9 mouse cellular contexts compared by ENCODE assay signal in genomic region chr2:61492043-61492743, GRCm38 (mm10).
DNase-seq lines count a peak whose midpoint lies in the region; ATAC-seq and TF ChIP-seq lines count a peak whose summit lies in the region.
"Had no signal": no experiment of that assay in that cellular context is flagged by ENCODE, and none has a peak within 500 bp of the region (broad histone marks: within the 10 kb centered on the region; RNA-seq: fewer than 3 reads in every experiment).

No protein-coding gene starts in this region.

- TF ChIP-seq POLR2A in liver, adult 2 months (IDR thresholded peaks at IDR 0.05; ENCODE audit: extremely low read depth, insufficient read depth, low read length): no peak
- no peak for TF ChIP-seq POLR2A in spleen, adult 2 months (IDR thresholded peaks at IDR 0.05; ENCODE audit: low read depth, low read length)

- H3K4me2 ChIP-seq in hindbrain, embryonic 13.5 days: no peak overlapping the region
- H3K4me2 ChIP-seq in hindbrain, embryonic 14.5 days (replicated peaks): no peak overlapping the region

- H3K27ac ChIP-seq in hindbrain, embryonic 13.5 days: no peak overlapping the region
- H3K27ac ChIP-seq in hindbrain, embryonic 14.5 days: no peak overlapping the region
- H3K27ac ChIP-seq in liver, adult 2 months (replicated peaks; ENCODE audit: insufficient read depth, low read depth, low read length): no peak overlapping the region
- no peak overlapping the region for H3K27ac ChIP-seq in spleen, adult 2 months (ENCODE audit: insufficient read depth, low read length)

- H3K9me3 ChIP-seq in hindbrain, embryonic 13.5 days: no peaks in the 10 kb centered on the region
- no peaks in the 10 kb centered on the region for H3K9me3 ChIP-seq in hindbrain, embryonic 14.5 days (ENCODE audit: control insufficient read depth, low read length)

- H3K27me3 ChIP-seq in hindbrain, embryonic 13.5 days: no peaks in the 10 kb centered on the region
- no peaks in the 10 kb centered on the region for H3K27me3 ChIP-seq in hindbrain, embryonic 14.5 days (ENCODE audit: control insufficient read depth, insufficient read depth, low read length)
- H3K27me3 ChIP-seq in liver, adult 2 months (ENCODE audit: control insufficient read depth, insufficient read depth, low read length): no peaks in the 10 kb centered on the region
- no peaks in the 10 kb centered on the region for H3K27me3 ChIP-seq in spleen, adult 2 months (ENCODE audit: control insufficient read depth, insufficient read depth, low read length)

- H3K9ac ChIP-seq in hindbrain, embryonic 13.5 days: no peak overlapping the region
- no peak overlapping the region for H3K9ac ChIP-seq in hindbrain, embryonic 14.5 days
- H3K9ac ChIP-seq in liver, adult 2 months (ENCODE audit: low read depth, low read length): no peak overlapping the region

- no peak overlapping the region for H3K4me3 ChIP-seq in hindbrain, embryonic 13.5 days
- no peak overlapping the region for H3K4me3 ChIP-seq in hindbrain, embryonic 14.5 days (replicated peaks; ENCODE audit: low read length)
- H3K4me3 ChIP-seq in liver, adult 2 months (ENCODE audit: insufficient read depth, low read depth, low read length): no peak overlapping the region
- no peak overlapping the region for H3K4me3 ChIP-seq in spleen, adult 2 months (ENCODE audit: extremely low read depth, insufficient read depth, insufficient read length)
- H3K4me3 ChIP-seq: myocyte had no signal

- H3K4me1 ChIP-seq in hindbrain, embryonic 13.5 days (replicated peaks): peaks cover 8% of the 10 kb centered on the region
- H3K4me1 ChIP-seq in hindbrain, embryonic 14.5 days (replicated peaks; ENCODE audit: control insufficient read depth, insufficient read depth, low read length): no peaks in the 10 kb centered on the region
- no peaks in the 10 kb centered on the region for H3K4me1 ChIP-seq in liver, adult 2 months (ENCODE audit: control insufficient read depth, insufficient read depth, low read length)
- H3K4me1 ChIP-seq in spleen, adult 2 months (ENCODE audit: control insufficient read depth, insufficient read depth, insufficient read length): no peaks in the 10 kb centered on the region; the same call in 1 of the 2 replicates

- no peaks in the 10 kb centered on the region for H3K79me2 ChIP-seq in liver, adult 2 months (ENCODE audit: control insufficient read depth, insufficient read depth, low read length)

- ATAC-seq in hindbrain, embryonic 13.5 days (ENCODE audit: low FRiP score): 0 out of 2 replicates have a peak, but pooled peaks have one; percentile 28
- no peak for ATAC-seq in hindbrain, embryonic 14.5 days (ENCODE audit: low FRiP score)

- WGBS in hindbrain, embryonic 13.5 days: 65% methylated on average over 6 of the region's 6 CpGs
- 67% methylated on average over 6 of the region's 6 CpGs for WGBS in hindbrain, embryonic 14.5 days
- 57% methylated on average over 6 of the region's 6 CpGs for WGBS in liver, adult 2 months
- 46% methylated on average over 6 of the region's 6 CpGs for WGBS in spleen, adult 2 months

- no peaks in the 10 kb centered on the region for H3K36me3 ChIP-seq in hindbrain, embryonic 13.5 days
- H3K36me3 ChIP-seq in hindbrain, embryonic 14.5 days (replicated peaks; ENCODE audit: control insufficient read depth, insufficient read depth): no peaks in the 10 kb centered on the region
- no peaks in the 10 kb centered on the region for H3K36me3 ChIP-seq in liver, adult 2 months (ENCODE audit: control insufficient read depth, insufficient read depth, low read length)
- no peaks in the 10 kb centered on the region for H3K36me3 ChIP-seq in spleen, adult 2 months (ENCODE audit: control insufficient read depth, insufficient read depth, low read length)

- peak; percentile 85 for TF ChIP-seq CTCF in liver, adult 2 months (IDR thresholded peaks at IDR 0.05; ENCODE audit: low read depth, low read length)
- peak; percentile 73; the same call in 1 of the 2 replicates for TF ChIP-seq CTCF in spleen, adult 2 months (IDR thresholded peaks at IDR 0.05; ENCODE audit: extremely low read depth, insufficient read depth, insufficient read length, insufficient replicate concordance)

- no peak for DNase-seq in hindbrain, embryonic 14.5 days (ENCODE audit: low spot score)
- peak; percentile 64 to 77 for DNase-seq in CD8-positive naive resting alpha-beta T cell, adult 2 months (ENCODE audit: low read depth in 2 of 2, low spot score in 2 of 2)
- DNase-seq in adrenal gland, postnatal 14 days: peak; percentile 53
- peak; percentile 7 for DNase-seq in liver, adult 2 months (ENCODE audit: extremely low read depth, low read depth, low spot score)
- DNase-seq in spleen, adult 2 months (ENCODE audit: low read depth in 1 of 2, low spot score in 2 of 2): peak; percentile 22 to 53
- DNase-seq in layer of hippocampus, postnatal 36 days: no peak
- no peak for DNase-seq in layer of hippocampus, adult 11-12 months (ENCODE audit: low spot score)

Comparison
In these comparisons a context has a peak if more than half of its experiments do, and no peak if none do; other contexts are left out.
1. DNase-seq: peak in CD8-positive naive resting alpha-beta T cell, adult 2 months (2 of 2), adrenal gland, postnatal 14 days (single experiment), liver, adult 2 months (single experiment) and spleen, adult 2 months (2 of 2); none in hindbrain, embryonic 14.5 days (single experiment), layer of hippocampus, postnatal 36 days (0 of 2) and layer of hippocampus, adult 11-12 months (single experiment).